In the genomic region with DNA sequence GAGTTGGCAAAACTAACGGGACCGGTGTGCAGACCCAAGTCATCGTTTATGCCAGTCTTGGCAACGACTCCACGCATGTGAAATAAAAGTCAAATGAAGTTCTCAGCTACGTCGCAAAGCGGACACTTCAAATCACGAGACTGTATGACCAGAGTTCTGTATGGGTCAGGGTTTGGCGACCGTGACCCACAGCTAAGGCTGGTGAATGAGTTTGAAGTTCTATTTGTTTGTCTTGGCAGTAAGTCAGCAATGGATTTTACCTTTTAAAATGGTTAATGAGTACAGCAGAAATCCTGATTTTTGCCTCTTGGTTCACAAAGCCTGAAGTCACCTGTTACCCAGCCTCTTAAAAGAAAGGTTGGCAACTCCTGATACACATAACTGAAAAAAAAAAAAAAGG, we compare ENCODE assay signal across 21 mouse cellular contexts. TPM values are rescaled to one million over a fixed set of nuclear protein-coding genes. Genes with fewer than 3 reads are reported as not detected.
DNase-seq lines count a peak whose midpoint lies in the region; ATAC-seq and TF ChIP-seq lines count a peak whose summit lies in the region.
"Had no signal": no experiment of that assay in that cellular context is flagged by ENCODE, and none has a peak within 500 bp of the region (broad histone marks: within the 10 kb centered on the region; RNA-seq: fewer than 3 reads in every experiment).

No protein-coding gene starts in this region.

- no peak for DNase-seq in limb, embryonic 10.5 days (ENCODE audit: low spot score)
- peak; percentile 34 for DNase-seq in kidney, postnatal 10 days
- DNase-seq in kidney, postnatal 36 days: peak; percentile 73 to 75
- DNase-seq in lung, postnatal 0 days (ENCODE audit: low spot score): peak; percentile 52
- DNase-seq in left cerebral cortex, adult 9 months (ENCODE audit: low spot score in 2 of 2): no peak
- no peak for DNase-seq in right cerebral cortex, adult 18-20 months
- DNase-seq: adrenal gland, adult 8-10 months; cerebellum, adult 9-10 months; gastrocnemius, postnatal 14 days; heart, adult 18-20 months; heart, postnatal 36 days; thymus, adult 2 months had no signal

- peaks cover 4% of the 10 kb centered on the region; the same call in 1 of the 2 replicates for H3K4me1 ChIP-seq in limb, embryonic 12.5 days (replicated peaks)
- H3K4me1 ChIP-seq in limb, embryonic 10.5 days: peaks cover 4% of the 10 kb centered on the region; the same call in 1 of the 2 replicates
- H3K4me1 ChIP-seq in lung, postnatal 0 days (ENCODE audit: insufficient read depth, low read depth, low read length): no peaks in the 10 kb centered on the region
- H3K4me1 ChIP-seq: embryonic facial prominence, embryonic 12.5 days; stomach, embryonic 15.5 days had no signal

- H3K9me3 ChIP-seq in limb, embryonic 12.5 days: no peaks in the 10 kb centered on the region
- H3K9me3 ChIP-seq in limb, embryonic 10.5 days (replicated peaks): no peaks in the 10 kb centered on the region
- H3K9me3 ChIP-seq in lung, postnatal 0 days (ENCODE audit: low read length): no peaks in the 10 kb centered on the region
- H3K9me3 ChIP-seq: embryonic facial prominence, embryonic 12.5 days; forebrain, embryonic 13.5 days; heart, embryonic 13.5 days; midbrain, embryonic 10.5 days; stomach, embryonic 15.5 days had no signal

- no peak; the same call in 1 of the 2 replicates for TF ChIP-seq EP300 in lung, postnatal 0 days (IDR thresholded peaks at IDR 0.05)

- no peak overlapping the region for H3K4me3 ChIP-seq in limb, embryonic 12.5 days (replicated peaks)
- no peak overlapping the region for H3K4me3 ChIP-seq in limb, embryonic 10.5 days
- no peak overlapping the region for H3K4me3 ChIP-seq in lung, postnatal 0 days (ENCODE audit: low read depth, low read length)
- H3K4me3 ChIP-seq: embryonic facial prominence, embryonic 12.5 days; erythroblast, embryonic 14.5 days; forebrain, embryonic 13.5 days; heart, embryonic 13.5 days; midbrain, embryonic 10.5 days; stomach, embryonic 15.5 days had no signal

- 87% methylated on average over 11 of the region's 11 CpGs for WGBS in limb, embryonic 12.5 days
- WGBS in limb, embryonic 10.5 days: 95% methylated on average over 11 of the region's 11 CpGs
- WGBS in lung, postnatal 0 days: 62% methylated on average over 11 of the region's 11 CpGs

- H3K27me3 ChIP-seq in limb, embryonic 12.5 days: no peaks in the 10 kb centered on the region
- H3K27me3 ChIP-seq in limb, embryonic 10.5 days (ENCODE audit: low read depth, poor library complexity, severe bottlenecking): 0 out of 2 replicates have a peak, but pooled peaks cover 5% of the 10 kb centered on the region
- no peaks in the 10 kb centered on the region for H3K27me3 ChIP-seq in lung, postnatal 0 days (replicated peaks; ENCODE audit: insufficient read depth, low read length)
- H3K27me3 ChIP-seq: embryonic facial prominence, embryonic 12.5 days; forebrain, embryonic 13.5 days; heart, embryonic 13.5 days; stomach, embryonic 15.5 days had no signal

- ATAC-seq in limb, embryonic 12.5 days (ENCODE audit: insufficient number of reproducible peaks, insufficient read depth, low FRiP score, low TSS enrichment, low read depth): no peak
- peak; percentile 58 for ATAC-seq in lung, postnatal 0 days
- ATAC-seq: forebrain, embryonic 13.5 days had no signal

- H3K9ac ChIP-seq in limb, embryonic 12.5 days (replicated peaks): no peak overlapping the region
- H3K9ac ChIP-seq in lung, postnatal 0 days (replicated peaks; ENCODE audit: low read depth): no peak overlapping the region
- H3K9ac ChIP-seq: embryonic facial prominence, embryonic 12.5 days; forebrain, embryonic 13.5 days; heart, embryonic 13.5 days; hindbrain, embryonic 14.5 days; stomach, embryonic 15.5 days had no signal

- no peak overlapping the region for H3K4me2 ChIP-seq in limb, embryonic 12.5 days
- H3K4me2 ChIP-seq in lung, postnatal 0 days (replicated peaks; ENCODE audit: low read depth, low read length): no peak overlapping the region
- H3K4me2 ChIP-seq: embryonic facial prominence, embryonic 12.5 days; forebrain, embryonic 13.5 days; heart, embryonic 13.5 days; hindbrain, embryonic 14.5 days; stomach, embryonic 15.5 days had no signal

- H3K36me3 ChIP-seq in limb, embryonic 12.5 days: peaks cover 49% of the 10 kb centered on the region
- H3K36me3 ChIP-seq in limb, embryonic 10.5 days: peaks cover 47% of the 10 kb centered on the region
- peaks cover 4% of the 10 kb centered on the region; the same call in 1 of the 2 replicates for H3K36me3 ChIP-seq in lung, postnatal 0 days (ENCODE audit: insufficient read depth, low read length)

- 0 out of 2 replicates have a peak overlapping the region, but pooled peaks have one; percentile 35 for H3K27ac ChIP-seq in limb, embryonic 12.5 days
- H3K27ac ChIP-seq in limb, embryonic 10.5 days: no peak overlapping the region
- H3K27ac ChIP-seq in lung, postnatal 0 days (ENCODE audit: low read length): no peak overlapping the region; the same call in 1 of the 2 replicates
- H3K27ac ChIP-seq: embryonic facial prominence, embryonic 12.5 days; forebrain, embryonic 13.5 days; heart, embryonic 13.5 days; hindbrain, embryonic 14.5 days; macrophage; midbrain, embryonic 10.5 days; stomach, embryonic 15.5 days had no signal

- TF ChIP-seq CTCF in lung, postnatal 0 days (IDR thresholded peaks at IDR 0.05): no peak

RNA-seq across cellular contexts. Expression of a gene that starts 42.1 kb away (rescaled TPM):
- 111 and 114 TPM in 2 replicates for polyA plus RNA-seq in limb, embryonic 12.5 days (2016; fragmentation: Nextera tagmentation; extraction: Ambion mirVana)
- polyA plus RNA-seq in limb, embryonic 10.5 days (2016; fragmentation: Nextera tagmentation; extraction: Ambion mirVana): 136 and 137 TPM in 2 replicates
- polyA plus RNA-seq in lung, postnatal 0 days (2015; fragmentation: Nextera tagmentation; extraction: Ambion mirVana): 56.4 and 57.1 TPM in 2 replicates

Comparison
In these comparisons a context has a peak if more than half of its experiments do, and no peak if none do; other contexts are left out.
1. DNase-seq: peak in kidney, postnatal 10 days (single experiment), kidney, postnatal 36 days (2 of 2) and lung, postnatal 0 days (single experiment); none in limb, embryonic 10.5 days (single experiment), left cerebral cortex, adult 9 months (0 of 2) and right cerebral cortex, adult 18-20 months (single experiment).